Mouse (Mus musculus) T-helper 1 cell (primary cell): ENCODE results near the gene Megf8.

Experiments
- in situ Hi-C: fragments of 300-600 bp; cut with MboI, MseI; formaldehyde crosslinking; loops from one replicate; pipeline ENCODE4 v1.15.1; 2025; ENCODE audit warnings: high pct_unique_total_duplicates

Megf8 gene

DNA sequence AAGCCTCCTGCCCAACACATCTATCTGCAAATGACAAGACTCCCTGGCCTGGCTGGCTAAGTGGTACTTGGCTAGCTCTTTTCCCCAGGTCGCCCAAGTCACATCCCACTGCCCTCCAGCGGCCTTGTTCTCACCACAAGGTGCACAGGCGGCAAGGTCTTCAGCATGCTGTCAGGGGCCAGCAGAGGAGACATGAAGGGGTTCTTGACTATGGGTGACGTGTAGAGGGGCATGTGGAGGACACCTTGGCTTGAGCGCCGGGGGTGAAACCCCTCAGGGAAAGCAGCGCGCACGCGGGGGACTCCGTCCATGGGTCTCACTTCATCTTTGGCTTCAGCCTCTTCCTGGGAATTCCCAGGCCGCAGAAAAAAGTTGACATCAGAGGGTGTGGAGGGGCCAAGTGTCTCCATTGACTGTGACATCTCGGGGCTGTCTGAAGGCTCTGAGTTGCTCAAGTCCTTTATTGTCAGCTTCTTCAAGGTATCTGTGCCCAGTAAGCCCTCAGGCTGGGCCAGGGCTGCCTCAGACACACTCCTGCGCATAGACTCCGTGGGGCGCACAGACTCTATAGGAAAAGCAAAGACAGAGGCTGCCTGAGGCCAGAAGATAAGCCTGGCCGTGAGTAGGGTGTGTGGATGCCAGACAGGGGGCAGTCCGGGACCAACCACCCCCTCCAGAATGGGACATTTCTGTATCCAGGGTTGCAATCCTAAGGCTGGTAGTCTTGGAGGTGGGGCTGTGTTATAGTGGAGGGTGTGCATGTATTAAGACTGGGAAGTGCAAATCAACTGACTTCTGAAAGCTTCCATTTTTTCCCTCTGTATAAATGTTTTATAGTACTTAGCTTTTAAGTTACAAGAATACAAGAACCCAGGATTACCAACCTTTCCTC is 63.7 kb downstream of the Megf8 start:
- in situ Hi-C loops: no loop called here

DNA sequence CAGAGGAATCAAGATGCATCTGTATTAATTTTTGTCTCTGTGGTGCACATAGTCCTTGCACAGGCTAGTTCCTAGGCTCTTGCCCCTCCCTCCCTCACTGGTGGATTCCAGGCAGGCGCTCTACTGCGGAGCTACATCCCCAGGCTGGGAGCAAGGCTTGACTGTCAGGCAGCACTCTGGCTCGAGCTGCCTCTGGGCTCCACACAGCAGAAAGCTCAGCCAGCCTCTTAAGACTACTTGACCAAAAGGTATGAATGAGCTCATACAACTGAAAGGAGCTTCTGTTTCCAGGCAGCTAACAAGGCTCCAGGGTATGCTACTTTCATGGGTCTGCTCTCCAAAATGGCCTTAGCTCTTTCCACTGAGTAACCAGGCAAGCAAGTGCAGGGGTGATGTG is 64.3 kb downstream of the Megf8 start:
- in situ Hi-C loops: no loop called here

DNA sequence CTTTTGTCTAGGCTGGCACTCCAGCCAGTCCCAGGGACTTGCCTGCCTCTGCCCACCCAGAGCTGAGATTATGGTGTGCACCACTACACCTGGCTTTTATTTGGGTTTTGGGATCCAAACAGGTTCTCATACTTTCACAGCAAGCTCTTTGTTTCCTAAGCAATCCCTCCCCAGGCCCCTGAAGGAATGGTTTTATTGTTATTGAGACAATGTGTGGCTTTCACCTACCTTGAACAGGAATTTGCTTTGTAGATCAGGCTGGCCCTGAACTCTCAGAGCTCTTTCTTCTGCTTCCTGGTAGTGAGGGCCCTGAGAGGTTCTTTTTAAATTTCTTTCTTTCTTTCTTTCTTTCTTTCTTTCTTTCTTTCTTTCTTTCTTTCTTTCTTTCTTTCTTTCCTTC is 65.6 kb downstream of the Megf8 start:
- in situ Hi-C loops: no loop called here

DNA sequence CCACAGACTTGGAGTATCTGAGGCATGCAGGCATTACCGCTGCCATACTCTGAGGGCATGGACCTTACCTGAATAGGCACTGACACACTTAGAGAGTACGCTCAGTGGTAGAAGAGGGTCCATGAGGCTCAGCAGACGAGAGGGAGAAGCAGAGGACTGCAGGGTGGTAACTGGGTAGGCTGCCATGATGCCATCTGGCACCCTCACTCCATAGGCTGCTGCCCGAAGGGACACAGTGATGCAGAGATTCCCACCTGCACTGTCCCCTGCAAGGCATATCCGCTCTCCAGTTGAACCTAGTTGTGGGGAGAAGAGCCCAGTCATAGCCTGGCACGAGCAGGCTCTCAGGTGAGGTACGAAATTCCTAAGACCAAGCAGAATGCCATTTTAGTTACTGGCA is 66.4 kb downstream of the Megf8 start:
- in situ Hi-C loops: no loop called here

DNA sequence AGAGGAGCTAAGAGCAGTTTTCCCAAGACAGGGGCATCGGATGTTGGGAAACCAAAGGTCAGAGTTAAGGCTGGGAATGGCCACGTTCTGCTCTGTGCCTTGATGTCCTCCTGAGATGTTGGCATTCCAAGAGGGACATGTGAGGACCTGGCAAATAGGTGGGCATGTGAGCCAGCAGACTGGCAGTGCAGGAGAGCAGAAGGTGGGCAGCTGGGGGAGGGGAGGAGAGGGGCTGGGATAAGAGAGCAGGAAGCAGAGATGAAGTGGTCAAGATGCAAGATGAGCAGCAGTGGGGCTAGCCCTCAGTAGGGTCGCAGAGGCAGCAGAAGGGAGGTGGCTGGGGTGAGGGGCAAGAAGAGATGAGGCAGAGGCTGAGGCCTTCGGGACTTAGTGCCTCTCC is 66.9 kb downstream of the Megf8 start:
- in situ Hi-C loops: no loop called here

DNA sequence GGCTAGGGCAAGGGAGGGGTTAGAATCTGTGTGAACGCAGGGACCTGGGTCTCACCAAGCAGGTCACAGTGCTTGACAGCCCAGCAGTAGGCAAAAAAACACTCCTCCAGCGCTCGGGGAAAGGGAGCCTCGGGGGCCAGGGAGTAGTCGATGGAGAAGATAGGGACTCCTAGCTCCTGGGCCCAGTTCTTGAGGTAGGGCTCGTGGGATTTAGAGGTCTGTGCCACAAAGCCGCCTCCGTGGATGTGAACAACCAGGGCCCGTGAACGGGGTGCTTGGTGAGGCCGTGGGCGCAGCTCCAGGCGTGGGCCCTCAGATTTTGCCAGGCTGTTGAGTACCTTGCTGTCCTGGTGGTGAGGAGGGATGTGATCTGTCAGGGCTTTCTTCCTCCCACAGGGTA is 67.4 kb downstream of the Megf8 start:
- in situ Hi-C loops: no loop called here

DNA sequence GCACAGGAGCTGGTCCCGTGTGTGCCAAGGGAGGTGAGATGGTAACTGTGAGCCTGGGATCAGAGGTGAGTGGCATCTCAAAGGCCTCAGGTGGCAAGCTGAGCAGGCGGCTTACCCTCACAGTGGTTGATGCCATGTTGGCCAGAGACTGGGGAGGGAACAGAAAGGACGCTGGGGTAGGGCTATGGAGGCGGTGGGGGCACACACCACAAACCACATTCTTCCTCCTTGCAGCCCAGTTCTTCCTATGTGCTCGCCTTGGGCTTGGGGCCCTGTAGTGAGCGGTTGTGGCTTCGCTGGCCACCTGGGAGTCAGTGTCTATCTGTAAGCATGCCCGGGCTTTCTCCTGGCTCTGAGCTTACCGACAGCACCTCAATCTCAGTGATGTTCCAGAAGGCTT is 67.9 kb downstream of the Megf8 start:
- in situ Hi-C loops: no loop called here

DNA sequence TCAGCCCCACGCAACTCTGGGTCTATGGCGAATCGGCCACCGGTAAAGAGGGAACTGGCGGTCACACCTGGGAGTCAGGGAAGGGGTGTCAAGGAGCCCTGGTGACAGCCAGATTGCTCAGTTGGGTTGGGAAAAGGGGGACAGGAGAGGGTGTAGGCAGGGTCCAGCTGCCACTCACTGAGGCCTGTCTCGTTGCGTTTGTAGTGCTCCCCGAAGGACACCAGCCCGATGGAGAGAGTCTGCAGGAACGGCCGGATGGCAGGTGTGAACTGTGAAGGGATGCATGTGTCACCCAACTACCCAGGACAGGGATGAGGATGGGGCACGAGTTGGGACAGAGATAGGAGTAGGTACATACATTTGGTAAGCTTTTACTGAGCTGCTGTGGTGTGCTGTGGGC is 68.3 kb downstream of the Megf8 start:
- in situ Hi-C loops: no loop called here

DNA sequence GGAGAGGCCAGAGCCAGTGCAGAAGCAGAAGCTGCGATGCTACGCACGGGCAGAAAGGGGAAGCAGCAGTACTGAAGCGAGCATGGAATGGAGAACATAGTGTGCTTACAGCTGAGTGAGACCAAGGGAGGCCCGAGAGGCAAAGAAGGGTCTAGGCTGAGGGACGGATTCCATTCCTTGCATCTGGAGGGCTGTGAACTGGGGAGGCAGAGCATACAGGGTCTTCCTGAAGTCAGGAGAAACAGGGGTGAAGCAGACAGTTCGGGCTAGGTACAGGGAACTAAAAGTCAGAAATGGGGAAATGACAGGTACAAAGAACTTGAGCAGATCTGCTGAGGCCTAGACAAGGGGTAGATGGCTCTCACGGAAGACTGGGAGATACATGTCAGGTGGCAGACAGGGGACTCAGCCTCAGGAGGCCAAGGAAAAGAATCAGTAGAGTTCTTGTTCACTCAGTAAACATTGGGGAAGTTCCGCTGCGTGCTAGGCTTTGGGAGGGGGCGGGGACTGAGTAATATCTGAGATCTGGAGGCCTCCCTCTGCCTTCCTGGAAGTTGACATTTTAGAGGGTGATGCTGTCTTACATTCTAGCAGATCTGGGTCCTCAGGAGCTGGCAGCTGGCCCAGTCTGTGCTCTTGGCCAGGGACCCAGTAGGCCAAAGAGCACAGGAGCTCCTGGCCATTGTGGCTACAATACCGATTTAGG is 69.0 kb downstream of the Megf8 start:
- in situ Hi-C loops: no loop called here

DNA sequence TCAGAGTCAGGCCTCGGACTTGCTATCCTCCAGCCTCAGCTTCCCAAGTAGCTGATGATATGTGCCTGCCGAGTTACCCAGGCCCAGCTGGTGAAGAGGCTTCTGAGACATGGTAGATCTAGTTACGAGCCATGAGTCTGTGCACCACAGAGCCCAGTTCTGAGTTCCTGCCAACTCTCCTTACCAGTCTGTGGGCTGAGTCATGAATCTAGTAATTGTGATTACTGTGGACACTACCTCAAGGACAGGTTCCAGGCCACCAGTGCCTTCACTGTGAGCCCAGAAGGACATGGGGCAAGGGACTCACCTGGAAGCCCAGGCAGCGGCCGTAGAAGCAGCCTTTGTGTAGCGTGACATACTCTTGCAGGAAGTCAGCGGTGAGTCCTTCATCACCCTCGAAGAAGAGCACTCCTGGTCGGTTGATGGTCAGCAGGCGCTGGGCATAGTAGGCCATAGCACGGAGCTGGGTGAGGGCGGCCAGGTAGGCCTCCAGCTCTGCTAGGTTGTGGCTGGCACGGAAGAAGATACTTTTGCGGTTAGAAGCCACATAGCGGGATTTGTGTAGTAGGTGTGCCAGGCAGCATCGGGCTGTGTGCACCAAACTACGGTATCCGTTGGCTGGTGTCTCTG is 71.0 kb downstream of the Megf8 start:
- in situ Hi-C loops: no loop called here

DNA sequence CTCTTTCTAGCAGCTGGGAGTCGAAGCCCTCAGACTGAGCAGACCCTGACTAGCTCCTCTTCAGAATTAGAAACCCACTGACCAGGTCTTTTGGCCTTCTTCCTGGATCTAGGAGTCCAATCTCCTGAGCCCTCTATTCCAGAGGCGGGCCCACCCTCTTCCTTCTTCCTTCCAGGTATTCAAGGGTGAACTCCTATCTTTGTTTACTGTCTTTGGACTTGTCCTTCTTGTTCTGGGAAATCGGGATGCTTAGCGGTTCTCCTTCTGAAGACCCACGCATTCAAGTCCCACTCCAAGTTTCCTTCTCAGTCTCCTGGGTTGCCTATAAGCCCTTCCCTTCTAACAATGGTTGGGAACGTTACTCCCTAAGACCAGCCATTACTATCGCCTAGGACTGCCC is 72.0 kb downstream of the Megf8 start:
- in situ Hi-C loops: no loop called here

DNA sequence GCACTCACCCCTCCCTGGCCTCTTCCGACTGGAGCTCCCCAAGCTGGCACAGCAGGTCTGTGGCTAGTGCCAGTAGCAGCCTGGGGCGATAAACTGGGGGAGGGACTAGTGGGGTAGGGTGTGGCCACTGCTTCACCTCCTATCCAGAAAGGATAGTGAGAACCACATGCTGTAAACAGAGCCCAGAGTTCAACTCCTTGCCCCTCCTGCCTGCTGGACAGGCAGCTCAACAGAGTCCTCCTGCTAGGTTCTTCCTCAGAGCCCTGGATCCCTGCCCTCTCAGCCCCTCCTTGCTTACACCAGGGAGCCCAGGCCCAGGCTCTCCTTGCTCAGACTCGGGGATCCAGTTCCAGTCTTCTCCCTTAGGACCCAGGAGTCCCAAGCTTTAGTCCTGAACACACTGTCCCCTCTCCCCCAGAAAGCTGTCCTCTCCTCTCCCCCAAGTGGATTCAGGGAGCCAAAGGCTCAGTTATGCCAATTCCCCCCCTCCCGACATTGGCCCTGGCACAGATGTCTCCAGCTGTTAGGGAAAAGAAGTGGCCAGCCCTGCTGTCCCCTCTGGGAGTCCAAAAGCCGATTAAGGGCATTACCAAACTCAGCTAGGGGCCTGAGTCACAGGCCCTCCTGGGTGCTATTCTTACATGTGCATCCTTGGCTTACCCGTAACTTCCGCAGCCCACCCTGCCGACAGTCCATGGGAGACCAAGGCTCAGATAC is 73.2 kb downstream of the Megf8 start:
- in situ Hi-C loops: no loop called here

DNA sequence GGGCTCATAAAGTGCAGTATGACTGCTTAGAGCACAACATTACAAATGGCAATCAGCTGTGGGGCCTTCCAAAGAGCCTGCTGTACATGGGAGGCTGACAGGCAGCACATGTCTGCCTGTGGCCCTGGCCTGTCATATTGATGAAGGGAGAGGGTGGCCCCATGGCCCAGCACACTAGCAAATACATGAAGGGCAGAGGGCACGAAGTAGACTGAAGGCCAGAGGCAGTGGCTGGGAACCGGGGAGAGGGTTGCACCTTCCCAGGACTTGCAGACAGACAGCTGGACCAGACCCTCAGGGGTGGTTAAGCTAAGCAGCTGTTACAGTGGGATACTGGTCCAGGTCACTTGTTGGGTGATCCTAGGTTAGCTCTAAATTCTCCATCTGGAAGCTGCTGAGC is 74.0 kb downstream of the Megf8 start:
- in situ Hi-C loops: no loop called here

DNA sequence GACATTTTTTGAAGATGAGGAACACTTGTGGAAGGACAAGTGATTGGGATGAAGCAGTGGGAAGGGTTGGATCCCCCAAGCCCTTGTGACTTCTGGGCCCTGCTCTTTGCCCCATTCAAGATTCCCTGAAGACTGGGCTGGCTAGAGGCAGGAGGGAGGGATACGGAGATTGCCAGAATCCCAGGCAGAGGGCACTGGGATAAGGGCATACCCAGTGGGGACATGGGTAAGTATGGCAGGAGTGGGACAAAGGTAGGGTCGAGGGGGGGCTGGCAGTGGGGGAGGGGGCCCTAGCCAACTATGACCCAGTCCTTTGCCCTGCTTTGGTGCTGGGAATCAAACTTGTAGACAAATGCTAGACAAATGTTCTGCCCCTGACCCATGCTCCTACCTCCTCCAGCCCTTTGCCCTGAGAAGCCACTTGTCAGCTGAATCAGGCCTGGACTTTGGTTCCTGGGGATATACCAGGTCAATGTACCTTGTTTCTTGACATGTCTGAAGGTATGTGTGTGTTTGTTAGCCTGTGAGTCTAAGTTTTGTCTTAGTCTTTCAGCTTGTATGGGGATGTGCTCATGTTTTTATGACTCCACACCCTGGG is 75.0 kb downstream of the Megf8 start:
- in situ Hi-C loops: no loop called here

DNA sequence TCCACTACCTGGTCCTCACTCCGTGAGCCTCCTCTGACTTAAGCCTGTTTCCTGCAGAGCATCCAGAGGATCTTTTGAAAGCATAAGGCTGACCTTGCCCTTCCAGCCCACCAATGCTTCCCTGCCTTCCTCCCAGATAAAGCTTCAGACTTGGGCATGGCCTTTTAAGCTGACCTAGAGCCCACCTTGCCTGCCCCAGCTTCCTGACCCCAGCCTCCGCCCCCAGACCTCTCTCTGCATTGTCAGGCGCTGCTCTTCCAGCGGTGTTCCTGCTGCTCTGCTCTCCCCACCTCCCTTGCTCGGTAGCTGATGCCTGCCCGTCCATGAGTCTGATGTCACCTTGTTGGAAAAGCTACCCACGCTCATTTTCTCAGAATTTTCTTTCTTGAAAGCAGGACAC is 75.9 kb downstream of the Megf8 start:
- in situ Hi-C loops: no loop called here

DNA sequence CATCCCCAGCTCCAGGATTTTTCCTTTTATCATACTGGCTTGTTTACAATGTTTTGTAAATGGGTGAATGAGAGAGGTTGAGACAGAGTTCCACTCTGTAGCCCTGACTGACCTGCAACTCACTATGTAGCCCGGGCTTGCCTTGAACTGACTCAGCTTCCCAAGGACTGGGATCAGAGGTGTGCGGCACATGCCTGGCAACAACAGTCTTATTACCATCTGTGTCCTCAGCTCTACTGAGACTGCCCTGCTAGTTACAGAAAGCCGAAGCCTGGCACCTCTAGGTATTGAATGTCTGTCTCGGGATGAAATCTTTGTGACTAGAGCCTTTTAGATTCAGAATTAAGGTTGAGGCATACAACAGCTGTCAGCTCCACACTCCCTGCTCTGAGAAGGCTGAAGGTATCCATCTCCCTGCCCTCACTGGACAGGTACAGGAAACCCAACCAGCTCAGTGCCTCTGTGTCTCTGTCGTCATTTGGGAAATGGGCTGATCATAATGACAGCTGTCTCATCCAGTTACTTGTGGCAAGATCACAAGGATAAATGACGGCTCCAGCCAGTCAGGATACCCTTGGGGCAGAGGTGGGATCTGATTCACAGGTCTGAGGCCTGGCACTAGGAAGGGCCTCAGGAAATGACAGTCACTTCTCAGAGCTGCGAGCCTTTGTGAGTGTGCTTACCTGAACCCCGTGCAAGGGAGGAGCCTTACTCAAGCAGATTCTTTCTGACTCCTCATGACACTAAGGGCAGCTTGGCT is 76.7 kb downstream of the Megf8 start:
- in situ Hi-C loops: no loop called here

DNA sequence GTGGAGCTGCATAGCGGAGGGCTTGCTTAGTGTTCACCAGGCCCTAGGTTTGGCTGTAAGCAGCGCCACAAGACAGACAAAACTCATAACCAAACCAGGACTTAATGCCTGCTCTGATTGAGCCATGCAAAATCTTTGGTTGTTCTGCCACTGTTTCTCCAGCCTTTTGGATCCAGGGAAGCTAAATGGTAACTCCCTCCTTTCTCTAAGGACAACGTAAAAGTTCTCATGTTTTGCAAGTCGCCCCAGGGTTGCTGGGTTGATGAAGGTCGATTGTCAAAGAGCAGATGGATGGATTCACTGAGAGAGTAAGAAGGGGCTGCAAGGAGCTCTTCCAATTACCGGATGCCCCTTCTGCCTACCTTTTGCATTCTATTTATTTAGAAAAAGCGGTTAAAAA is 77.8 kb downstream of the Megf8 start:
- in situ Hi-C loops: no loop called here

DNA sequence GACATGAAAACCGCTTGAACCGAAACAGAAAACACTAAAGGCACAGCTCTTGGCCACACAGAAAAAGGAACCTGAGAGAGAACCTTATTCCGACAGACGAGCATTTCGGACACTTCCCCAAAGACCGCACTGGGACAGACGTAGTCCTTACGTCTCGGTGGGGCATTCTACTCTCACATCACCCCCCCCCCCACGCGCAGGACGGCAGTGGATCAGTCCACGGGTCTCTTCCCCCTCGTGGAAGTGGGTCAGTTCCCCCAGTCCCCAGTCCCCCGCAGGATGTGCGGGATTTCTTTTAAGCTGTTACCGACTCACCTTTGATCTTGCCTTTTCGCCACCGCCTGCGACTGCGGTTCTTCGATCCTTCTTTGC is 78.2 kb downstream of the Megf8 start:
- in situ Hi-C loops: no loop called here

DNA sequence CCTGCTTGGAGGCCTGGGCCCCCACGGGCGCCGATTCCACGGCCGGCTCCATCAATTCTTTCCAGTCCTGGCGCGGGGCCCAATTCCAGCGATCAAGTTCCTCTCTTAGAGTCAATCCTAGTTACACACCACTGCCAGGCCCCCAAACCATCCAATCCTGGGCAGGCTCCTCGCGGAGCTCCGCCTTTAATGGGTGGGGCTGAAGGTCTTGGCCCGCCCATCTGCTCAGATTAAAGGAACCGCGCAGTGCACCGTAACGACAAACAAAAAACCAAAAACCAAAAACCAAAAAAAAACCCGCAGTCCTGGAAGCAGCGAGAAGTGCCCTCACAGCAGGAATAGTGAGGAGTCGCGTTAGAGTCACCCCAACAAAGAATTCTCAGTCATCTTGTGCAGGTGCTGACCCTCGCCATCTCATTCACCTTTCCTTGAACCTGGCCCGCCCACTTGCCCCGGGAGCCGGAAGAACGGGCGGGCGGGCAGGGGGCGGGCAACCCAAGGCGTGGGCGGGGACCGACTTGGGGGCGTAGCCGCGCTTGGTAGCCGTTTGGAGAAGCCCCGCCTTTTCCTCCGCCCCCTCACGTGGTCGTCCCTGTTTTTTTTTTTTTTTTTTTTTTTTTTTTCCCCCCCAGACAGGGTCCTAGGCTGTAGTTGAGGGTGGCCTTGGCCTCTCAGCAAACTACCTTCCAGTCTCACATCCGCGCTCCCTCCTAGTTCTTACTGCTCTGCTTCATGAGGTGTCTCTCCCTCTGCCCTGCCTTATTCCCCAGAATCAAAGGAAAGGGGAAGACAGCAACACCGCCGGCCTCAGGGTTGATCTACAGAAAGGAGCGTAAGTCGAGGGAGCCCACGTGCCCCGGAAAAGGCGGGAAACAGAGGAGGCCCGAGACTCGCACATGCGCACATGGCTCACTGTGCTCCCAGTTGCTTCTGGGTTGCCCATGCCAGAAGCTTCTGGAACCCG is 78.9 kb downstream of the Megf8 start:
- in situ Hi-C loops: no loop called here

DNA sequence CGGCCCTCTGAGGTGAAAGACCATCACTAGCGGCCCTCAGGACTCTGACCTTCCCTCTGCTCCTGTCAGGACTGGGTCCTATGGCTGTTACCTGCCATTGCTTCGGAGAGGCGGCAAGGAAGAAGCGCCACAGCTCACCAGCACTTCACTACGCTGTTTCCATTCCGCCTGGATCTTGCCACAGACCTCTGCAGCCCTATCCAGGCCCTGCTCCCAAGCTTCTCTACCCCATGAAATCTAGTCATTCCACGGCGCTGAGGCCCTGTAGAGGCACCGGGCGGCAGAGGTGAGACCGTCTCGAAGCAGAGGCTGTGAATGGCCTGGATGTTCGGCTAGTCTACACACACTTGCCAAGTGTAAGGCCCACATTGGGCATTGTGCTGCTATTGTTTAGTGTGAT is 79.7 kb downstream of the Megf8 start:
- in situ Hi-C loops: no loop called here
